Mouse (Mus musculus) bone marrow macrophage, adult 2 months (primary cell): ENCODE data around the gene Pbx4. TPM values are rescaled to one million over a fixed set of nuclear protein-coding genes. Genes with fewer than 3 reads are reported as not detected.

Experiments
- H3K27ac ChIP-seq: 2 replicates; pipeline ENCODE4 v1.5.1; 2012; ENCODE audit warnings: low read depth, low read length; ENCODE audit not compliant: insufficient read depth
- H3K4me1 ChIP-seq: 2 replicates; pipeline ENCODE4 v1.6.1; 2012; ENCODE audit warnings: low read length; ENCODE audit not compliant: control insufficient read depth, insufficient read depth
- H3K4me3 ChIP-seq: 2 replicates; pipeline ENCODE4 v1.5.1; 2012; ENCODE audit warnings: mild to moderate bottlenecking, low read length, moderate library complexity; ENCODE audit not compliant: insufficient read depth
- CTCF ChIP-seq: IDR thresholded peaks from 2 replicates; pipeline ENCODE4 v1.5.1; 2012; ENCODE audit warnings: low read depth, mild to moderate bottlenecking, low read length, moderate library complexity
- POLR2A ChIP-seq: IDR thresholded peaks from 2 replicates; pipeline ENCODE4 v1.6.1; 2012; ENCODE audit warnings: mild to moderate bottlenecking, low read depth, low read length, borderline replicate concordance
- polyA plus RNA-seq: library from polyadenylated mRNA; stranded (reverse); fragments of >200 nt; gene quantifications from 2 replicates; pipeline ENCODE4 v1.2.4, GENCODE M21; 2012; ENCODE audit not compliant: missing spikeins, insufficient read depth, insufficient read length

Pbx4 gene
- polyA plus RNA-seq, 1 experiment: 8.0 TPM

DNA sequence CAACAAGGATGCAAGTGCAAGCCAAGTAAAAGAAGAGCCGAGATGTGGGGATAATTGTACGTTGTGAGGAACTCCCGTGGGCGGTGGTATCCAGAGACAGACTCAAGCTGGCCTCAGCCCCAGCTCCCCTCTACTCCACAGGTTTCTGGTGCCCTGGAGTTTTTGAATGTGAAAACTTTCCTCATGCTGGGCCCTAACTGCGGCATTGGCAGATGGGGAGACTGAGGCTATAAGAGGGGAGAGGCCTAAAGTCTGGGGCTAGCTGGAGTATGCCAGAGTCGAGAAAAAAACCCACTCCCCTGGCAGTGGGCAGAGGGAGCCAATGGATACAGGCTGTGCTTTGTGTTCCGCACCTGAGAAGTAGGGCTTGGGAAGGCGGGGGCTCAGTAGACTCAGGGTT lies 71.8 kb downstream of the Pbx4 start:
- Histone ChIP-seq H3K27ac (no peak overlapping the region), H3K4me1 (peaks cover 19% of the 10 kb centered on the region), H3K4me3 (no peak overlapping the region)
- no peak for TF ChIP-seq CTCF
- TF ChIP-seq POLR2A: no peak

DNA sequence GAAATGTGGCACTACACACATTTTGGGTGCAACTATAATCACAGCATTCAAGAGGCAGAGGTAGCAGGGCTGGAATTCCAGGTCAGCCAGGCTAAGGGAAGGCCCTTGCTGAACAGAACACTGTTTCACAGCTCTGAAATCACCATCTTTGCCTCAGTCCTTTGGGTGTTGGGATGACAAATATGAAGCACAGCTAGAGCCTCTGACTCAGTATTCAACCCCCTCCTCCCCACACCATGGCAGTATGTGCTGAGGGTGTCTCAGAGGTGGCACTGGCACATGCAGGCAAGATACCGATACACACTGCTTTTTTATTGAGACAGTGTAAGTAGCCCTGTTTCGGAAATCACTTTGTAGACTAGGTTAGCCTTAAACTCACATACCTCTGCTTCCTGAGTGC lies 74.0 kb downstream of the Pbx4 start:
- TF ChIP-seq CTCF: no peak
- no peak for TF ChIP-seq POLR2A
- Histone ChIP-seq H3K4me1 (peaks cover 13% of the 10 kb centered on the region), H3K4me3 (no peak overlapping the region), H3K27ac (no peak overlapping the region)

DNA sequence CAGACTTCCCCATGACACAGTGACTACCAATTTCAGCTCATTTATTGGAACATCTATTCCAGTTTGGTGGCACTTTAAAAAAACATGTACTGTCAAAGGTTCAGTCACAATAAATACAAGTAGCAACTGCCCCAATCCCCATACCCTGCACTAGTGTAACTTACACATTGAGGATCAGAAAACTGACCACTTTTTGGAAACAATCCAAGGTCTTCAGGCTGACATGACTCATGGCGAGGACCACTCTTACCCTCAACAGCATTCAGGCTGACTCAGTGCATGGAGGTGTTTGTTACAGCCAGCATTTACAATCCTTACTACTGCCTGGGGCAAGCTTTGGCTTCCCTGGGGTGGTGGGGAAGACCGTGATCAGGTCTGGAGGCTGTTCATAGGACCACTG lies 74.8 kb downstream of the Pbx4 start:
- Histone ChIP-seq H3K4me3 (no peak overlapping the region), H3K4me1 (peaks cover 13% of the 10 kb centered on the region), H3K27ac (no peak overlapping the region)
- TF ChIP-seq CTCF: no peak
- TF ChIP-seq POLR2A: no peak

DNA sequence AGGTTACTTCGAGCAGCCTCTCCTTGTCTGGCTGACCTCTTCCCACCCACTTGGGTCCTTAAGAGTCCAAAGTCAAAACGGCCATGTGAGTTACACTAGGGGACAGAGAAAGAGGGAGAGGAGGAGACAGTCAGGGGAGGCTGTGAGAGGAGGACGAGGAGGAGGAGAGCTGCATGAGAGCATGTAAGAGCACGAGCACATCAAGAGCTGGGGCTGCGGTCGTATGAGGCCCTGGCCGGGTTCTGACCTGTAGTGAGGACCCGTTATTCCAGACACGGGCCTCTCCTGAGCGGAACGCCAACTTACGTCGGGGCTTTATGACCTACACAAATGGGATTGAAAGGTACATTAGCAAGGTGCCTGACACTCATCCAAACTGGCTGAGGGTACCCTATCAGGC lies 79.6 kb downstream of the Pbx4 start:
- H3K27ac ChIP-seq: no peak overlapping the region
- 0 out of 2 replicates have a peak, but pooled peaks cover 3% of the 10 kb centered on the region for H3K4me1 ChIP-seq
- no peak overlapping the region for H3K4me3 ChIP-seq
- no peak for TF ChIP-seq CTCF

DNA sequence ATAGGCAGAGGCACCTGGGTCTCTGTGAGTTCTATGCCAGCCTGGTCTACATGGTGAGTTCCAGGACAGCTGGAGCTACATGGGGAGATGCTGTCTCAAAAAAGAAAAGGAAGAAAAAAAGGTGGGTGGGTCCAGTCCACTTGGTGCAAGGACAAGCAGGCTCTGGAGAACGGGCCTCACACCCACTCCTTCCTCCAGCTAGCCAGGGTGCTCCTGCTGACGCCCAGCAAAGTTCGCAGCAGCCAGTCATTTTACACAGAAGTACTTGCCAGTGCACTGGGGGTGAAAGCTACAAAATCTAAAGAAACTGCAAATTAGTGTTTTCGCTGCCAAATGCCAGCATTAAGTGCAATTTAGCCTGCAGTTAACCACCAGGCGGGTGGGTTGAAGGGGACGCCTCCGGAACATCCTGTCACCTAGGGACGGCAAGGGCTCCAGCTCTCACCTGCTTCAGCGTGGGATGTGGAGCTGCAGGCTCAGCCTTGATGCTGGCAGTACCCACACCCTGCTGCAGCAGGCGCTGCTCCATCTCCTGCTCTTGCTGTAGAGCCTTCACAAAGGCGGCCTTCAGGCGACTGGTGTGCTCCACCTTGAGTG lies 80.3 kb downstream of the Pbx4 start:
- Histone ChIP-seq H3K4me3 (no peak overlapping the region), H3K4me1 (no peaks in the 10 kb centered on the region), H3K27ac (no peak overlapping the region)
- TF ChIP-seq CTCF: no peak
- TF ChIP-seq POLR2A: no peak

DNA sequence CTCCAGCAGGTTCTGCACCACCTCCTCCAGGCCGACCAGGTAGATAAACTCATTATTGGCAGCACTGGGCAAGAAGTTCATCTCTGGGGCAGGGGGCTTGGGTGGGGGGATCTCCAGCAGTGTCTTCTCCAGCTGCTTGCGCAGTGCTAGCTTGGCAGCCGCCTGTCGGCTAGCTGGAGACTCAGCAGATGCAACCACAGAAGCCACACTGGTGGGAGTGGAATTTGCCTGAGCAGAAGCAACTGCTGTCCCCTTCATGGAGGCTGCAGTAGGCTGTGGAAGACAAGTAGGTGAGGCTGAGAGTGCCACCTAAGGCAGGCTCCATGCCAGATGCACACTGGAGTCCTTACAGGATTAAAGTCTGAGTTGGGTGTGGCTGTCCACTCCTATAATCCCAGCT lies 82.2 kb downstream of the Pbx4 start:
- no peak for TF ChIP-seq CTCF
- no peak for TF ChIP-seq POLR2A
- H3K27ac ChIP-seq: no peak overlapping the region

DNA sequence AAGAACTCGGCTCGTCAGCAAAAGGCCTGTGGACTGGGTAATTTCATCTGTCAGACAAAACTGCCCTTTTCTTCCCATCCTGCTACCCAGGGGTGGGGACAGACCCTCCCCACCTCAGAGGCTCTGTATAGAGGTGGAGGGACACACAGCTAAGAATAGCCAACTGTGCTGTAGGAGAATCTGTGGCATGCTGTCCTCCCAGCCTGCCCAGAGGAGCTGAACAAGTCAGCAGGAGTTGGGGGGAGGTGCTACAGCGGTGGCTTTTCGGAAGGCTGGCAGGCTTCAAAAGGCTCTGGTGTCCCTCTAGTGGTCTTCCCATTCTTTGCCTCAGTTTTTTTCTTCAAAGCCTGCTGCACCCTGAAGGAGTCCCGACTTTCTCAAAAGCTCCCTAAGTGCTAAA lies 83.5 kb downstream of the Pbx4 start:
- TF ChIP-seq CTCF (no peak), POLR2A (no peak)

More for the DNA sequence above, 82.2 kb downstream of the Pbx4 start:
- Histone ChIP-seq H3K4me1 (peaks cover 7% of the 10 kb centered on the region), H3K4me3 (no peak overlapping the region)

DNA sequence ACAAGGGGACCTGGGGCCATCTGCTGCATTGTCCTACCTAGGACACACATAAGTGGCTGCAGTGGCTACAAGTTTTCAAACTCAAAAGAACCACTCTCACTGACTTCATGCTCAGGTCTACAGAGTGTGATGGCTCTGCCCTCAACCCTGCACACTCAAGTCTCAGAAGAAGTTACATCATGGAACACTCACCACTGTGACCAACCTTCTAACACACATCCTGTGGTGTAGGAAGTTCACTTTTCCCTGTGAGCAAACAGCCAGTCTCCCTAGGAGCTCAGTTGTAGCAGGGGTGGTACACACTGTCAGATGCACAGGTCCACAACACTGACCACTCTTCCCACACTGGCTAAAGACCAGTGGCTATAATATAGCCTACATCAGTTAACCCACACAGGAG lies 86.2 kb downstream of the Pbx4 start:
- H3K27ac ChIP-seq: no peak overlapping the region
- TF ChIP-seq CTCF (no peak), POLR2A (no peak)
- peaks cover 35% of the 10 kb centered on the region for H3K4me1 ChIP-seq
- H3K4me3 ChIP-seq: no peak overlapping the region

More for the DNA sequence above, 83.5 kb downstream of the Pbx4 start:
- H3K4me1 ChIP-seq: peaks cover 17% of the 10 kb centered on the region
- no peak overlapping the region for H3K27ac ChIP-seq
- no peak overlapping the region for H3K4me3 ChIP-seq

DNA sequence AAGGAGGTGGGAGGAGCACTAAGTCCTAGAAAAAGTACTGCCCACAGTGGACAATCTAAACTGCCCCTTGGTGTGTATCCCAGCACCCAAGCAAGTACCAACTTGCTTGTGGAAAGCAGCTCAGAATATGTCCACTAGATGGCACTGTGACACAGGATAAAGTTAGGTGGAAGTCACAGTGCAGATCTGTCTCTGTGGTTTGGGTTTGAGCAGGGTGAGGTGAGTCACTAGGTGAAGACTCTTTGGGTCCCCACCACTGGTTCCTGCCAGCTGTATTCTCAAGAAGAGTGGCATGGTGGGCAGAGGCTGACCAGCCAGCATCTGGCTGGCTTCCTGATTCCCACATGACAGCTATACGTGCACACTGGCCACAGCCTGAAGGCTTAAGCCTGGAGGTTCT lies 86.7 kb downstream of the Pbx4 start:
- H3K4me1 ChIP-seq: peaks cover 35% of the 10 kb centered on the region
- H3K27ac ChIP-seq: 0 out of 2 replicates have a peak overlapping the region, but pooled peaks have one; percentile 2
- no peak overlapping the region for H3K4me3 ChIP-seq
- TF ChIP-seq POLR2A: no peak
- peak; percentile 33; the same call in 1 of the 2 replicates for TF ChIP-seq CTCF

DNA sequence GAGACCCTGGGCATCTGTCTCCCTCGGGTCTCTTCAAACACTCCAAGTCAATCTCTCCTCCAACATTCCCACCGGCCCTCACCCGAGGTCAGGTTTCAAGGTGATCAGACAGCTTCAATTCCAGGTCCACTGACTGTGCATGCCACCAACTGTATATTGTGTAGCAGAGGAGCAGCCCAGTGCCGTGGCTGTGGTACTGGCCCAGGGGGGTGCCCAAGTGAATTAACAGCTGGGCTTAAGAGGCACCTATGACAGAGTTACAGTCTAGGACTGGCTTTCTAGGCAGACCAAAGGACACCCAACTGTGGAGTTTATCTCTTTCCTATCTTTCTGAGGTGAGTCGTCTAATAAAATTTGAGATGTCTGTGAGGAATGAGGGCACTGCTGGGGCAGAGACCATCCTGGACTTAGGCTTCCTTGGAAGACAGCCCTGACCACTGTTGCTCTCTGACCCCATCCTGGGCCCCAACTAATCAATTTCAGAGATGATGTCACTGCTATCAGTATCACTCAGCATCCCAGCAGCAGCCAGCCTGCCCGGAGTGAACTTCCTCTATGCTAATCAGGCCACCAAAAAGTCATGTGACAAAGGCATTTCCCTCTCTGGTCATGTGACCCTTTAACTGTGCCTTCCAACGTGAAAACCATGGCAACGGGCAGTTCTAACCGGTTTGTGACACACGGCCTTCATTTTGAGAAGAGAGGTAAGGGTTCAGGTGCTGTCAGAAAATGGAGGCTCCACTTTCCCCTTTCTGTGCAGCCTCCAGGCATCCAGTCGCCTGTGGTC lies 87.8 kb downstream of the Pbx4 start:
- H3K4me1 ChIP-seq: peaks cover 35% of the 10 kb centered on the region

More for the DNA sequence above, 87.8 kb downstream of the Pbx4 start:
- Histone ChIP-seq H3K27ac (peak overlapping the region; percentile 64), H3K4me3 (peak overlapping the region; percentile 29)
- no peak for TF ChIP-seq CTCF
- TF ChIP-seq POLR2A: no peak
